Mouse (Mus musculus) spleen, adult 2 months (tissue): Measurements from ENCODE around the gene Rasgef1b. TPM values are rescaled to one million over a fixed set of nuclear protein-coding genes. Genes with fewer than 3 reads are reported as not detected.

Experiments
- DNase-seq, 2 experiments: peaks; one replicate each; pipeline versions ENCODE4 v3.0.0 to v3.0.0-alpha.2; 2012 to 2021; ENCODE audit warnings: low spot score in 2 of 2, low read depth in 1 of 2
- H3K27ac ChIP-seq: fragments of 200-500 bp; 2 replicates; pipeline ENCODE4 v1.5.1; 2012; ENCODE audit warnings: low read length, inconsistent platforms; ENCODE audit not compliant: insufficient read depth
- H3K27me3 ChIP-seq: fragments of 200-500 bp; 2 replicates; pipeline ENCODE4 v1.6.1; 2012; ENCODE audit warnings: mild to moderate bottlenecking, moderate library complexity, low read length, inconsistent platforms; ENCODE audit not compliant: control insufficient read depth, insufficient read depth
- H3K36me3 ChIP-seq: fragments of 200-500 bp; 2 replicates; pipeline ENCODE4 v1.6.1; 2012; ENCODE audit warnings: mild to moderate bottlenecking, low read length, inconsistent platforms; ENCODE audit not compliant: control insufficient read depth, insufficient read depth
- H3K4me1 ChIP-seq: fragments of 200-500 bp; 2 replicates; pipeline ENCODE4 v1.6.1; 2011; ENCODE audit warnings: inconsistent platforms; ENCODE audit not compliant: control insufficient read depth, insufficient read depth, insufficient read length
- H3K4me3 ChIP-seq: fragments of 200-500 bp; 2 replicates; pipeline ENCODE4 v1.5.1; 2011; ENCODE audit warnings: mild to moderate bottlenecking, inconsistent platforms; ENCODE audit not compliant: insufficient read depth, insufficient read length; ENCODE audit errors: extremely low read depth
- CTCF ChIP-seq: fragments of 200-500 bp; IDR thresholded peaks from 2 replicates; pipeline ENCODE4 v1.5.1; 2011; ENCODE audit warnings: mild to moderate bottlenecking, inconsistent platforms; ENCODE audit not compliant: insufficient read depth, insufficient read length, insufficient replicate concordance; ENCODE audit errors: extremely low read depth
- POLR2A ChIP-seq: fragments of 200-500 bp; IDR thresholded peaks from 2 replicates; pipeline ENCODE4 v1.6.1; 2011; ENCODE audit warnings: low read depth, low read length, inconsistent platforms
- WGBS: fragments of 180-500 bp; shearing (Covaris S2); methylation state at CpG from one replicate; pipeline ENCODE4 v1.1.7; 2018; 5-methylcytosine and 5-hydroxymethylcytosine counted together
- polyA plus RNA-seq: library from polyadenylated mRNA; depleted of rRNA; stranded (reverse); fragments of >200 nt; gene quantifications from 2 replicates; pipeline ENCODE4 v1.2.3, GENCODE M21; 2012

Gene Rasgef1b
- polyA plus RNA-seq, 1 experiment: 13.9 TPM

DNA sequence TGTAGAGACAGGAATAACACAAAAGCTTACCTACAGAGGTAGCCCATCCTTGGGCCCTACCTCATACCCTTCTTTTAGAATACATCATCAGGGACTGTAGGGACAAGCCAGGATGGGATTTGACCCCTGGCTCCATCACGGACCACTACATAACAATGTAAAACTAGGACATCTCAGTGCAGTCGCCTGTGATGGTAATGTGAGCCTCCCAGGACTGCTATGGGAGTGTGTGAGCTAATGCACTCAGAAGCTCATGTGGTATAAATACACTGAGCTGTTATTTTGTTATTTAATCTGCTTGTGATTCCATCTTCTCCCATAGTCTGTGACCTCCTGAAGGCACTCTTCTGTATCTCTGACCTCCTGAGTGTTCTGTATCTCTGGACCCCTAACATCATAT lies 432.5 kb downstream of the Rasgef1b start:
- Histone ChIP-seq H3K4me1 (peaks cover 3% of the 10 kb centered on the region; the same call in 1 of the 2 replicates), H3K36me3 (no peaks in the 10 kb centered on the region), H3K27me3 (no peaks in the 10 kb centered on the region), H3K4me3 (no peak overlapping the region), H3K27ac (no peak overlapping the region)
- 83% methylated on average over 2 of the region's 2 CpGs for WGBS
- no peak for DNase-seq
- TF ChIP-seq CTCF (no peak), POLR2A (no peak)

DNA sequence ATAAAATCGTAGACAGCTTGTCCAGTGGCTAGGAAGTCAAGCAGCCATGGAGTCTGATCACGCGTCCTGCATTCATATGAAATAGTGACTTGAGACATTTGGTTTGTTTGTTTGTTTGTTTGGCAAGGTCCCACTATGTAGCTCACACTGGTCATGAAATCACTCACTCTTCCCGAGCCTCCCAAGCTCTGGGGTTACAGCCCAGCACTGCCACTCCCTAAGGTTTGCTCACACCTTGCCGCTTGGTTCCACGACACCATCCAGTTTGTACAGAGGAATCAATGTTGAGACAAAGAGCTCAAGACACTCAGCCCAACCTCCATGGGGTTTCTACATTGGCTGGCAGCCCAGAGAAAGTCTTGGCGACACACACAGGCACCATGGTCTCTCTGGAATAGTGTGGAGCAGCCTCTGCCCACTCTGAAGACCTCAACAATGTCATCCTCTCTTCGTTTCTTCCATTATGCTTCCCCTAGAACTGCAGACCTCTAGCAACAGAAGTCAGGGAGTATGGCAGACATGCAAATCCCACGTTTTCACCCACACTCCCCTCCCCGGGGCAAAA lies 436.5 kb downstream of the Rasgef1b start:
- TF ChIP-seq CTCF (no peak), POLR2A (no peak)
- WGBS: 90% methylated on average over 10 of the region's 10 CpGs

DNA sequence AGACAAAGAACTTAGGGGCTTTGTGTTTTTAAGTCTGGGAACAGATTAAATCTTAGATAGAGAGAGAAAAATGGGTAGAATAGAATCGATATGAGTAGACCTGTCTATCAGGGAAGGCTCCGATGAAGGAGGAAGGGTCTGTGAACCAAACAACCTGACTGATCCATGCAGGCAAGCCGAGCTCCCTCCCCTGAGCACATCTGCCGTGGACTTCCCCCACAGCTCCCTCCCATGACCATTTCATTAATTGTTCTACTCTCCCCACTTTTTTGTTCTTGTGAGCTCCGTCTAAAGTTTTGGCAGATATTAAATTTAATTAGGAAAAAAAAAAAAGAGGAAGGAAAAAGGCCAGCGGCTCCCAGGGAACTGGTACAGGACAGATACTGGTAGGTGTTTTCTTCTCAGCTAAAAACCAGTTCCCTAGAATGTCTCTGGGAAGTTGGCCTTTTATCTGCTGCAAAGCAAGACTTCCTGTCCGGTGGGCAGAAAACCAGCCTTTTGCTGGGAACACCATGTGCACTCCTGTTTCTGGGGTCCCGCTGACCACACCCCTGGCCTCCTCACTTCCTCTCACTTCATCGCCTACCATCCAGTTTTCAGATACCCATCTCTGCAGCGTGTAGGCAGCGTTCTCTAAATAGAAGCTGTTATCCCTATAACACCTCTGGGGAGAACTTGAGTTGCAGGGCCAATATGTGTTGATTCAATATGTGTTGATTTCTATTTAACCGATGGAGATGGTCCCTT lies 437.6 kb downstream of the Rasgef1b start:
- no peak for DNase-seq
- TF ChIP-seq CTCF (no peak), POLR2A (no peak)
- no peak overlapping the region for H3K4me3 ChIP-seq
- 22% methylated on average over 12 of the region's 12 CpGs for WGBS
- H3K27me3 ChIP-seq: no peaks in the 10 kb centered on the region
- peaks cover 3% of the 10 kb centered on the region; the same call in 1 of the 2 replicates for H3K4me1 ChIP-seq
- no peak overlapping the region for H3K27ac ChIP-seq
- H3K36me3 ChIP-seq: no peaks in the 10 kb centered on the region

More for the DNA sequence above, 436.5 kb downstream of the Rasgef1b start:
- H3K36me3 ChIP-seq: no peaks in the 10 kb centered on the region
- H3K27ac ChIP-seq: no peak overlapping the region
- no peak overlapping the region for H3K4me3 ChIP-seq
- H3K4me1 ChIP-seq: peaks cover 3% of the 10 kb centered on the region; the same call in 1 of the 2 replicates
- H3K27me3 ChIP-seq: no peaks in the 10 kb centered on the region
- DNase-seq: no peak

DNA sequence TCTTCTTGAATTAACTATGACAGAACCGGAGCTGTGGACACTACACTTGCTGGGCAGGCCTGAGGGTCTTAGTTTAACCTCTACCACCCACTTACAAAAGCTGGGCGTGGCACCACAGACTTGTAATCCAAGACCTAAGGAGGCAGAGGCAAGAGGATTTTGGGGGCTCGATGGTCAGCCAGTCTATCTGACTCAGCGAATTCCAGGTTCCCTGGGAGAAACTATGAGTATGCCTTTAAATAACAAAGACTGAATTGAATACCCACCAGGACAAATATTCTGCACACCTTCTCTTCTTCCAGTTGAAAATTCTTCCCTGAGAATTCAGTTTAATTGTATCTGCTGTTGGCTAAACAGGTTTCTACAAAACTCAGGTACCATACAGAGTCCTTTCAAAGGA lies 440.6 kb downstream of the Rasgef1b start:
- Histone ChIP-seq H3K27me3 (no peaks in the 10 kb centered on the region), H3K27ac (no peak overlapping the region), H3K36me3 (no peaks in the 10 kb centered on the region), H3K4me1 (peaks cover 6% of the 10 kb centered on the region; the same call in 1 of the 2 replicates), H3K4me3 (no peak overlapping the region)
- 93% methylated on average over 4 of the region's 4 CpGs for WGBS
- no peak for DNase-seq
- no peak for TF ChIP-seq POLR2A
- TF ChIP-seq CTCF: no peak

DNA sequence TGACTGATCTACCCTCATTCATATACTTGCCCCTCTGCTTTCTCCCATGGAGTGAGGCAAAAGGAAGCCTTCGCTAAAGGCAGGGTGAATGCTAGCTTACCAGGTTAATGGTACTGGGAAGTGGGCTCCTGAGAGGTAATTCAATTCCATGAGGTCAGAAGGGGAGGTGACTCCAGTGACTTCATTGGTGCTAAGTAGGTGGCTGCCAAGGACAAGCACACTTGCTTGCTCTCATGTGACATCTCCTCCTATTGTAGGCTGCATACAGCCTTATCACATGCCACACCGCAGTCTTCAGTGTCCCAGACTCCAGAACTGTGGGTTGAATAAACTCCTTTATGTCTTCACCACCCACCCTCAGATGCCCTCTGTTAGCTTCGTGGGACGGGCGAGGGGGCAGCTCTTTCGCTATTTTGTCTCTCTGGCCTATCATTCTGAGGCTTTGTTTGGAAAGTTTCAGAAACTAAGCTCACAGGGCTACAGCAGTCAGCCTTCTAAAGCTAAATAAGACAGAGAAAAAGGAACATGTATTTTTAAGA lies 441.1 kb downstream of the Rasgef1b start:
- Histone ChIP-seq H3K27me3 (no peaks in the 10 kb centered on the region), H3K36me3 (no peaks in the 10 kb centered on the region), H3K27ac (no peak overlapping the region), H3K4me3 (no peak overlapping the region), H3K4me1 (peaks cover 6% of the 10 kb centered on the region; the same call in 1 of the 2 replicates)
- no peak for DNase-seq
- WGBS: 90% methylated on average over 6 of the region's 6 CpGs
- TF ChIP-seq POLR2A (no peak), CTCF (no peak)

DNA sequence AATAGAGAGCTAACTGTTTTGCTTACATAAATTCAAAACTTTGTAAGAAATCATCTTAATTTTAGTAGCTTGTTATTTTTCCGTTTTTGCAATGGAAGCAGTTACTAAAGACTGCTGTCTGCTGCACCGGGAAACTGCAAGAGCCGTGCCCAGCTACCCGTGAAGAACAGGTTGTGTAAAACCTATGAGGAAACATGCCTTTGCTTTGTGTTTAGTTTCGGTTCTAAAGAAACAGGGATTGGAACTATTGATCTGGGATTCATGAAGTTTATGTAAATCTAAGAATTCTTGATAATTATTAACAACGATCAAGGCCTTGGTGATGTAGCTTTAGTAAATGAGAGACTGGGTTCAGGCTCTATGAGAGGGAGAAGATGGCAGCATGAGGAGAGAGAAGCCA lies 442.3 kb downstream of the Rasgef1b start:
- no peak overlapping the region for H3K27ac ChIP-seq
- no peaks in the 10 kb centered on the region for H3K36me3 ChIP-seq
- 79% methylated on average over 6 of the region's 6 CpGs for WGBS
- H3K4me3 ChIP-seq: no peak overlapping the region
- no peak for DNase-seq
- no peaks in the 10 kb centered on the region for H3K27me3 ChIP-seq
- H3K4me1 ChIP-seq: peaks cover 6% of the 10 kb centered on the region; the same call in 1 of the 2 replicates
- TF ChIP-seq POLR2A (no peak), CTCF (no peak)

DNA sequence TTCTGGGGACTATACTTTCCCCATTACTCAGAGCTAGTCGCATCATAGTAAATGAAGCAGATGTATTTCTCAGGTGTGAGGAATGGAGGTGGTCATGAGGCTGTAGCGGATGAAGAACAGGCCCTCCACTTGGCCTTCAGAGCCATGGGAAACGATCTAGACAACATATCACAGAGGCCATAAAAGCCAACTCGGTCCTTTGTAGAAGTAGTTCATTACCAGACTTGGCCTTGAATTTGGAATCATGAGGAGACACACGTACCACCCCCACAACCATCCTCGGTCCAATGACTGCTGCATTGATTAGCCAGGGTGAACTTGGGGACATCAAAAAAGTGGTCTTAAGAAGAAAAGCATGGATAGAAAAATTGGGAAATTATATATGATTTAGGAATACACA lies 442.8 kb downstream of the Rasgef1b start:
- peaks cover 6% of the 10 kb centered on the region; the same call in 1 of the 2 replicates for H3K4me1 ChIP-seq
- no peak for DNase-seq

More for the DNA sequence above, 442.8 kb downstream of the Rasgef1b start:
- WGBS: 86% methylated on average over 6 of the region's 6 CpGs
- no peak for TF ChIP-seq CTCF
- TF ChIP-seq POLR2A: no peak
- no peaks in the 10 kb centered on the region for H3K27me3 ChIP-seq
- H3K27ac ChIP-seq: no peak overlapping the region
- no peaks in the 10 kb centered on the region for H3K36me3 ChIP-seq
- no peak overlapping the region for H3K4me3 ChIP-seq
